Mouse (Mus musculus) adrenal gland, postnatal 4 days (tissue): ENCODE results near the gene Elk3. TPM values are rescaled to one million over a fixed set of nuclear protein-coding genes. Genes with fewer than 3 reads are reported as not detected.

Source experiments
- DNase-seq, 2 experiments: peaks; one replicate each; pipeline ENCODE4 v3.0.0; 2021 to 2022; ENCODE audit warnings: low spot score in 2 of 2, mixed read lengths in 2 of 2
- total RNA-seq, 2 experiments: library from RNA; stranded (reverse); gene quantifications; 2 replicates each; pipeline ENCODE4 v1.2.3; 2021

Elk3 gene
- total RNA-seq, 2 experiments from 2014 or later: 71.3 to 72.3 TPM

DNA sequence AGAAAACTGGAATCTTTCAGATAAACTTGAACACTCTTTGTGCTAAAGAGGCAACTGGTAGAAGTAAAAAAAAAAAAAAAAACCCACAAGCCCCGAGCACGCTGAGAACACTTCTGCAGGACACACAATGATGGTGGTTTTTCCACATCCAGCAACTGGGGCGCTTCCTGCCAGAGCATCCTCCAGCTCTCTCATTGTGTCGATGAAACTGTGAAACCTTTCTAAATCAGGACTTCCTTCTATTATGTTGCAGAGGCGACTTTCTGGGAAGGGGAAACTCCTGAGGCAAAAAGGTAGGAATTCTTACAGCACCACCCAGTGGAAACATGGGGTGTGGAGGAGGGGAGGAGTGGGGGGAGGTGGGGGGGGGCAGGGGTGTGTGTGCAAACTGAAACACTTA lies 13.2 kb downstream of the Elk3 start:
- no peak for DNase-seq

DNA sequence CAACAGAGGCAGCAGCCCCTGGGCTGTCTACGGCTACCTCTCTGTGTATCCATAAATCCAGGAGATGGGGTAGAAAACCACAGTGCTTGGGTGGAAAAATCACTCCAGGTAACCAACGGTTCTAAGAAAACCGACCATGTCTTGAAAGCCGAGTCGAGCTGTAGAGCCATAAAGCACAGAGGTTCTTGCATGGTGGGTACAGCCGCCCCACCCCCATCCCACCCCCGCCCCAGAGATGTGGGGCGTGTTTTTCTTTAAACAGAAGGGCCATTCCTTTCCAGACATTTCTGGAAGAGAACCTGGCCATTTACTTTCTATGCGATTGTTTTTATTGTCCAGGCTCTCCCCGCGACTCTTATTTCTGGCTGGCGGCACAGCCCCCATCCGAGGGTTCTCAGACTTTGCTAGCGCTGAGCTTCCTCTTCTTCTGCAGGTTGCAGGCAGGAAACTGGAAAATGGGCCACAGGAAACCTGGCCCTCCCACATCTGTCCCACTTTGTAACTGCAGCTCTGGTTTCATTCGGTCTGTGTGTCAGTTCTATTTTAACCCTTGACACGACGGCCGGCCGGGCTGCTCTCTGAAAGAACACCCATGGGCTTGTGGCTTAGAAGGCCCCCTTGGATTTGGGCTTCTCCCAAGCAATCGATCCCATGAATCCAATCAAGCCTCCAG lies 16.3 kb downstream of the Elk3 start:
- no peak for DNase-seq

DNA sequence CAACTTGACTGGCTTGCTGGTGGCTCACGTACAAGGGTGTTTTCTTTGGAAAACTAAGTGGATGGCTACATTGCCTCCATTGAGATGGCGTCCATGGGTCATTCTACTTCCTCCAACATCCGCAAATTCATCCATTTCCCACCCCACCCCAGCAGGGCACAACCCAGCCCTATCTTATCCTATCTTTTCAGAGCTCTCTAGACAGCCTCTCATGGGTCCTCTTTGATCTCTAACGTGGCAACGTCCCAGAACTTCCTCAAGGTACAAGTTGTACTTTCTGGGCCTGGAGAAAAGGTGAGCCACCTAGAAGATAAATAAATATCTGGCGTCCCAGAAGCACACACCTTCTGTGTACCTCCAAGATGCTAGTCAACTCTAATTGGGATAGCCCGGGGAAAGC lies 17.3 kb downstream of the Elk3 start:
- no peak for DNase-seq

DNA sequence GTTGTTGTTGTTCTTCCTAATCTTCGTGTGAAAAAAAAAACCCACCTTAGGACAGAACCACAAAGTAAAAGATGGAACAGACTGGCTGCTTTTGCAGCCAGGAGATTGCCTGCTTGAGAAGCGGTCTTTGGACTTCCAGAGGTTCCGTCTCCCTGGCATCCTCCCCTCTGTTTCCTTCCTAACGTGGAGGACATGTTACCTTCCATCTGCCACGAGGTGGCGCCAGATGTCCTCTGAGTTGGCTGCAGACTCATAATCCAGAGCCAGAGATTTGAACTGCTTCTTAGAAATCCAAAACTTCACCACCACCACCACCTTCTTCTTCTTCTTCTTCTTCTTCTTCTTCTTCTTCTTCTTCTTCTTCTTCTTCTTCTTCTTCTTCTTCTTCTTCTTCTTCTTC lies 19.1 kb downstream of the Elk3 start:
- DNase-seq: peak; percentile 58 to 68

DNA sequence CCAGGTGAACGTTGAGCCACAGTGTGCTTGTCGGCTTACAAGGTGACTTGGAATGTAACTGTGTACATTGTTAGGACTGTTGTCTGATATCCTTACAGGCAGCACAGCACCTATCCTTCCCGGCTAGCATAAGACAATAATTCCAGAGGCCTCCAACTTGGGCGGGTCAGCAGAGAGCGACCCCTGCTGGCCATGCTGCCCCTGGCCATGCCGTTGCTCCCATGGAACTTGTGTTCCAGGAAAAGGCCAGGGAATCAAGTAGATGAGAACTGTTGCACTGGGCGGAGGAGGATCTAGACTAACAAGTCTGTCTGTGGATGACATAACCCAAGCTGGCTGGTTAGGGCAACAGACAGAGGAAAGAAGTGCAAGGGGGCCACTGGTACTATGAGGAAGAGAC lies 19.6 kb downstream of the Elk3 start:
- peak in 1 of 2 experiments; percentile 29 for DNase-seq

DNA sequence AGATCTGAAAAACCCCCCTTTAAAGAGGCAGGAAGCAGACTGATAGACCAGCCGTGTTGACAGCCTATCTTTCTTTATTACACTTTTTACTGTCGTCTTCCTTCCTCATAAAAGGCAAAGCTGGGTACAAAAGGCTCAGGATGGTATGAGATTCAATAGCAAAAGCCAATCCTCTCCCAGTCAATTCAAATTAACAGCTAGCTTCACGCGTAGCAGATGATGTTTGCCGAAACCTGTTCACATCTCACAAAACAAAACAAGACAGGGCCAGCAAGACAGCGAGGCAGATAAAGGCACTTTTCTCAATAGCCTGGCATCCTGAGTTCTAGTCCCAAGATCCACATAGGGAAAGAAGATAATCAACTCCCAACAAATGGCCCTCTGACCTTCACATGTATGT lies 21.5 kb downstream of the Elk3 start:
- DNase-seq: no peak

DNA sequence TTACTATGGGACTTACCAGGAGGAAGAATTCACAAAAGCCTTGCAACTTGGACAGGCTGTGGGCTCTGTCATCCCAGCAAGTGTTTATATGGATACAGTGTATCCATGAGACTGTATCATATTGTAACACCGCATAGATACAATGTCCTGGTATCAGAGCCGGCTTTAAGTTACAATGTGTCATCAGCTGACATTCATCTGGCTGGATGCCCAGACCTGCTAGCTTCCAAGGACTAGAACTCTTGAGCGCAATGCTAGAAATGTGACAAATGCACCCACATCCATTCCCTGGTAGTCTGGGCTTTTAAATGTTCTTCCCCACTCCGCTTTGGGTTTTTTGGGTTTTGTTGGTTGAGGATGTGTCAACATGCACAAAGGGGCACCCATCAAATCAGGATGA lies 22.6 kb downstream of the Elk3 start:
- DNase-seq: no peak

DNA sequence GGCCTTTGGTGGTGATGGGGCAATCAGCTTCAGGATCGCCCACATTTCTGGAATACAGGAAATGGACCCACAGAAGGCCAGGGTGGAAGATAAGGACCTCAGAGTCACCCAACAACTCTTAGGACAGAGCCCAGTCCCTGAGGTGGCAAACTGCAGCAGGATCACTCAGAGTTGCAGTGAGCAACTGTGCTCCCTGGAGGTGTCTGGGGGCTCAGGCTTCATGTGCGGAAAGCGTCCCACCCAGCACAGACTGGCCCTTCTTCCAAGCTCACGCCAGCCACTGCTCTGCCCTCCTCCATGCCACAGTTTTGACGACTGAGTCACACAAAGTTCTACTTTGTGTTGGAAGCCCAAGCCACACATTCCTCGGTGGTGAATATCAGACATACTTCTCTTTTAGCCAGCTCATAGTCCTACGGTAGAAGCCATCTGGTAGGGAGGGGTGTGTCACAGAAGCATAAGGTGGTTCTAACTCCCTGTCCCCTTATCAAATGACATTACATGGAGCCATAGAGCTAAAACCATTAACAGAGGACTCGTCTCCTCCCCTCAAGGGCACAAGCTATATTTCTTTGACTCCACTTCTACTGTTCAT lies 23.3 kb downstream of the Elk3 start:
- DNase-seq: no peak

DNA sequence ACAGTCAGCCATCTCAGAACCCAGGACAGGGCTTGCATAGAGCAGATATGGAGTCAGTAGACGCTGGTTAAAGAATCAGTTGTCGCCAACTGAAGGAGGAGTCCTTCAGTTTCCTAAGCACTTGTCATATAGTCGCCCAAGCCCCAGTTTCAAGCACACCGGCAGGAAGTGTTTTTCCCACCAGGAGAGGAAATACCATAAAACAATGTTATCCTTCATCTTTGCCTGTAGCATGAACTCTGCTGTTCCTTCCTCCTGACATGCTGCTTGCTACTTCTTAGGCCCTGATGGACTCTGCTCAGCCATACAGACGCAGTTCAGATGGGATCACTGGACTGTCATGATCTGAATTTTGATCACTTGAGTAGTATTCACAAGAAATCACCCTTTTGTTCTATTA lies 25.4 kb downstream of the Elk3 start:
- no peak for DNase-seq

DNA sequence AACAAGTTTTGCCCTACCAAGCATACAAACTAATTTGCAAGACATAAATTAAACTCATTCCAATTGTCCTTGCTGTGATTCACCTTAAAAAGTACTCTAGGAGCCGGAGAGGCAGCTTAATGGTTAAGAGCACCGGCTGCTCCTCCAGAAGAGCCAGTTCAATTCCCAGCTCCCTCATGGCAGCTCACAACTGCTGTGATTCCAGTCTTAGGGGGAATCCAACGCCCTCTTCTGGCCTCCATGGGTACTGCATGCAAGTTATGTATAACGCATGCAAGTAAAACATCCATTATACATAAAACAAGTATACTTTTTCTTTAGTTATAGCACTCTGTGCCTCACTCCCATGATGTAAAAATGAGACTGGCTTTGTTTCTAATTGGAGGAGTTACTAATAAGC lies 27.7 kb downstream of the Elk3 start:
- no peak for DNase-seq

DNA sequence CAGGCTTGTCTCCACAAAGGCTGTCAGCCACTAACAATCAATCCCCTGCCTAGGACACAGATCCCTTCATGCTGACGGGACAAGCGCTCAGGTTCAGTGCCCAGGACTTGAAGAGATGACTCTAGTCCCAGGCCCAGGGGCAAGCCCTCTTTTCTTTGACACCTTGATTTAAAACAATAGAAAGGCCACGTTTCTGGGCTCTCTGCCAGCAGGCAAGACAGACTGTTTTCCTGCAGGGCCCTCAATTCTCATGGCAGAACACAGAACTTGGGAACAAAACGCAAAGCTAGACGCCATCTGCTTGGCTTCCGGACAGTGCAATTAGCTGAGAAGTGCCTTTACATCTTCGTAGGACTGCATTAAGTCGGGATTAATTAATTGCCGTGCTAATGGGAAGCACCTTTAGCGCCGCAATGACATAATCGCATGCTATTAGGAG lies 28.4 kb downstream of the Elk3 start:
- DNase-seq: no peak

DNA sequence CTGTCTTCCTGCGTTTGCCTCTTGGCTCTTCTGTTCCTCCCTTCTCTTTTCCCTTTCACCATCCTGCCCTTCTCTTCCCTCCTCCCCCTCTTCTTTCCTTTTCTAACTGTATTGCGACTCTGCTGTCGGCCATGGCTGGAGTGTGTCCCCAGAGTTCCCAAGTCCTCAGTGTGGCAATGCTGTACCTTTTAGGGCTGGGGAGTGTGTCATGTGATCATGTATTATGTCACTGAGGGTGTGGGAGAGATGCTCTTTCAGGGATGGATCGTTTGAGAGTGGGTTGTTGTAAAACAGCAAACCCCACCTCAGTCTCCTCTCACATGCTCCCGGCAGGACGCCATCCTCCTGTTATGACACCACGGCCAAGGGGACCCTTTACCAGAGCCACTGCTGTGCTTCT lies 29.8 kb downstream of the Elk3 start:
- no peak for DNase-seq

DNA sequence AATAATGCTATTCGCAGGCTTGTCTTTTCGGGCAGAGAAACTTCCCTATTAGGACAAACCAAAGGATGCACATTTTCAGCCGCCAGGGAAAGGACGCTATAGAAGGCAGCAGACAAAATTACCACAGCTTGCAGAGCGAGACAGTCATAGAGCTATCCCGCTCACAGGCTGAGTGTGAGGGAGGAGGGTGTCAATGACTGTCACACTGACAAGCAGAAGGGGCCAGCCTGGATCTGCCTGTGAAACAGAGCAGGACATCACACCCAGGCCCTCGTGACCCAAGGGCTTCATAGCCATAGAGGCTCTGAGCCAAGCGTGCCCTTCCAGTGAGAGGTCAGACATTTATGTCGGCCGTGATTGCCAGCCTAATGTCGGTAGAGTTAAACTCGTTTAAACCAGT lies 30.3 kb downstream of the Elk3 start:
- DNase-seq: no peak

DNA sequence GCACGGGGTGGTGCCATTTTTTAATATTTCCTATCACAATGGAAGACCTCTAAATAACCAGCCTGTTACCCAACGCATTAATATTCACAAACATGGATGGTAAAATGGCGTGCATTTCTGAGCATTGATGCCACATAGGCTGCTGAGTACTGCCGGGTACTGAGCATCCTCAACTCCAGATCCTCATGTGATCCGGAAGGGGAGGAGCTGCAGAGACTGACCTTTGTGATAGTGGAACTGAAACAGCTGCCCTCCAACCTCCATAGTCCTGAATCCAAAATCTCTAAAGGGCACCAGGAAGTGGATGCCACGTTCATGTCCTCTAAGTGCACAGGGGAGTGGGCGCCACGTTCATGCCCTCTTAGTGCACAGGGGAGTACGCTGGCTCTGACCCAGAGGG lies 31.9 kb downstream of the Elk3 start:
- no peak for DNase-seq

DNA sequence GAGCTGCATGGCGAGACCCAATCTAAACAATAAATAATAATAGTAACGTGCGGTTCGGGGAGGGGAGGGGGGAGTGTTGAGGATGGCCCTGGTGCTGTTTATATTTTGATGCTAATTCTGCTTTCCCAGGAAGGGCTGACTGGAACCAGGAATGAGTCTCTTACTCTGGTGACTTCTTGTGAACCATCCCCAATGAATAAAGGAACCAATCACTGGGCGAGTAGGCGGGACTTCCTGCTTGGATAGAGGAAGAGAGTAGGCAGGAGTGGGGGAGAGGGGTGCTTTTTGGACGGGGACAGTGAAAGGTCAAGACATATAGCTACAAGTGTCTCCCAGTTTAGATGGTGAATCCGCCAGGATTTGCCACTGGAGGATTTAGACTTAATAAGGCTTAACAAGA lies 32.6 kb downstream of the Elk3 start:
- no peak for DNase-seq

DNA sequence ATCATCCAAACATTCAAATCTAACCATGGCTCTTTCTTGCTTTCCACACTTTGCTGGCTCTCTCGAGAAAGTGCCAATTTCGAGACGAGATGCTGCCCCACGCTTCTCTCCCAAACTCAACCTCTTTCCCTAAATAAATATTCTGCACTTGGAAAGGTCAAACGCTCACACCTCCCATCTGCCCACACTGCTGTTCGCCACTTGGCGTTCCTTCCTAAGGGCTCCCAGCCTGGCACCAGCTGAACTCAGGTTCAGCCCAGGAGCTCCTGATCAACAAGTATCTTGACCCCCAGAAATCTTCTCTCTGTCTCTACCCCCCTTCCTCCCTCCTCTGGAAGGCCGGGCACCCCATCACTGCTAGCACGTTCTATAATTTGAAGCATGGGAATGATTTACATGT lies 34.1 kb downstream of the Elk3 start:
- DNase-seq: no peak

DNA sequence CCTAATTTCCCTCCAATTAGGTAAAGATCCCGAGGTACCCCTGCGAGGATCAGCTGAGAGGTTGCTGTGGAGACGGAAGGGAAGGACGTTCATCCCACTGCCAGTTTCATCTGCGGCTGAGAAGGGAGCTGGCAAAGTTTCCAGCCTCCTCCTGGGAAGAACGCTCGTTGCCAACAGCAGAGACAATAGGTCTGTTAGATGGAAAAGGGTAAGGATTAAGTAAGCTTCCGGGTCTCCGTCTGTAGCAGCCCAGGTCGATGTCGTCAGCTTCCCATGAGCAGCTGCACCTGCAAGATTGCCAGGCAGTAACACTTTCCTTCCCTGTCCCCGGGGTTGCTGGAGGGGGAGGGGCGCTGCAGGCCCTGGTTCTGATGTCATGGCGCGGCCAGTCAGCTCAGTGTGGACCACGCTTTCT lies 34.6 kb downstream of the Elk3 start:
- no peak for DNase-seq

DNA sequence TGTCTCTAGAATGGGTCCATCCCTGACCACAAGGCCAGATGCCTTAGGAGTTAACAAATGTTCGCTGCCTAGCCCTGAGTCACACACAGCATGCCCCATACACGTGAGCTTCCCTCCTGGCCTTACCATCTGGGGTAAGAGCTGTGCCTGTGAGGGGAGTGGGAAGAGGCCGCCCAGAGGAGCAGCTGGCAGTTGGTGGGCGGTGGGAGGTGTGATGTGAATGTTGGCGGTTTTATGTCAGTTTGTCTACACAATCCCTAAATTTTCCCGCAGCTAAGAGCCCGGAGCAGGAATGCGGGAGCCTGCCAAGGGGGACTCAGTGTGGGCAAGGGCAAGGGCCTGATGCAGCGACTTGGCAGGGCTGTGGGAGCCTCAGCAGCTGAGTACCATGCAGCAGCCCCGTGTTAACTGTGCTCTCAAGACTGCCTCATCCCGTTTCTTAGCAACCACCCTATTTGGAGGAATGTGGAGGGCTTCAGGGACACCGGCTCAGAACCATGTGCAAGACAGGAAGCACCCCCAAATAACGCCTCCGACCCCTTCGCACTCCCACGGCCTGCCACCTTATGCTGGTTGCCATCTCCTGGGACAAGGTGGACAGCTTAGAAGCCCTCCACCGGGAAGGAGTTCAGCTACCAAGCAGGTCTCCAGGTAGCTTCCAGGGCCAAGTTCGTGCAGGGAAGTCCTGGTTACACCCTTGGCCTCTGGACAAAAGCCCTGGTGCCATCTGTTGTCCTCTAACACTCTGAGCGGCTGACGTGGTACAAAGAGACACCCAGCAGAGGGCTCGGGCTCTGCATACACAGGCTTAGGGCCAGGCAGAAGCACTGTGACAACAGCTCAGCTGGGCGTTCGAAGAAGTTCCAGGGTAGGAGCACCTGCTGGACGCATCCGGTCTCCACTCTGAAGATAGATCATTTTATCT lies 35.5 kb downstream of the Elk3 start:
- DNase-seq: no peak

DNA sequence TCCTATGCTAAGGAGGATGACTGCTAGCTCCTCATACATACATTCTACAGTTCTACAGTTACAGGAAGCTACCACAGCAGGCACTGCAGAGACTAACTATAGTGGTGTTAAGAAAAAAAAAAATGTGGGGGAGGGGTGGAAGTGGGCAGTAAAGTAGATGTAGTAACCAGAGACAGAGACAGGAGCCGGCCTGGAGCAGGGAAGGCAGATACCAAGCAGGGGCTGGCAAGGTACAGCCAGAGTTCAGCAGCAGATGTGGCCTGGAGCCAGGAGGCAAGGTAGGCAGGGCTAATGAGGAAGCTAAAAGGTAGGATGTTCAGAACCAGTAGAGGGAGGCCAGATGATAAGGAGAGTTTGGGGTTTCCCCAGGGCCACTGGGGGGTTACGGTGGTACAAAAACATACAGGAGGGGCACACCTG lies 36.6 kb downstream of the Elk3 start:
- no peak for DNase-seq

DNA sequence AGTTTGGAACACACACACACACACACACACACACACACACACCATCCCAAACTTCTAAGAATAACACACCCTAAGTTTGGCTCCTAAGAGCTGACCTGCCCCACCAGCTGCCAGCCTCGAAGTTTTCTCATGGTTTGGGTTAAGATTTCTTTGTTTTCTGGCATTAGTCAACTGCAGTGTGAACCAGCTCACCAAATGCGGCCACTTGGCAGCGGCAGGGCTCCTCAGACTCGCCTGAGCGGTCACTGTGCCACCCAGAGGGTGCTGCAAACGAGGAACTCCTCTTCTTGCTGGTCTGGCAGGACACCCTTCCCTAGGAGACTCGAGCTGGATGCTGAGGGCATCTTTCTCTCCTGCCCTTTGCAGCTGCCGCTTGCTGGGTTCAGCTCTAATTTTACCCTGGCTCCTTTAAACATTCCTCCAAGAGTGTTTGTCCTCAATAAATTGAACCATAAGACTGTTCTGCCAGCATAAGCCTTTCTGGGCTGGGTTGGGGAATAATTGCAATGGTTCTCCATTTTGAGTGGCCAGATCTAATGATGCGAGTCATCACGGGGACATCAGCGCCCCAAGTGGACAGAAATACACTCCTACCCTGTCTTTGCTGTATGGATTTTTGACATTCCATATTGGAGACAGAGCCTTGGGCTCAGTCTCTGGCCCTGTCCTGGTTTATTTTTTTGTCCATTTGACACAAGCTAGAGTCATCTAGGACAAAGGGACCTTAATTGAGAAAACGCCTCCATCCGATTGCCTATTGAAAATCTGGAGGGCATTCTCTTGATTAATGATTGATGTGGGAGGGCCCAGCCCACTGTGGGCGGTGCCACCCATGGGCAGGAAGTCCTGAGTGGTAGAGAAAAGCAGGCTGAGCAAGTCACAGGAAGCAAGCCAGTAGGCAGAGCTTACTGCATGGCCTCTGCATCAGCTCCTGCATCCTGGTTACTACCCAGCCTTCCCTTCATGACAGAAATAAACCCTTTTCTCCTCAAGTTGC lies 37.7 kb downstream of the Elk3 start:
- no peak for DNase-seq

DNA sequence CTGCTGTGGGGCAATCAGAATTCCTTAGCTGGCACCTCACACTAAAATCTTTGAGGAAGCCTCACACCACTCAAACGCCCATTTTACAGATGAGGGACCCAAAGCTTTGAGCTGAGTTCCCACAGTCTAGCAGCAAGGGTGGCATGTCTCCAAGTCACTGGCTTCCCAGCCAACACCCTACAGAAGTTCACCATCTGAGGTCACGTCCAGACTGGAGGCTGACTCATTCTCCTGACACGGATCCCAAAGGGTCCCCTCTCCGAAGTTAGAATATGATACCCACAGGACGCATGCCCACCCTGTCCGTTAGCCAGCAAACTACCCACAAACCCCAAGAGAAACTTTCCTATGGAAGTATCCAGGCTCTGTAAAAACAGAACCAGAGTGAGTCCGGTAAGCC lies 39.1 kb downstream of the Elk3 start:
- DNase-seq: no peak
